Mouse (Mus musculus) T-helper 17 cell (primary cell): ENCODE measurements at regions not wholly inside any gene's neighbourhood (a gene's known extent, or its start where the extent isn't known, plus 50 kb on each side); places are given as distances from the start of the nearest gene placed in this dataset.

Experiments
- in situ Hi-C, 2 experiments: fragments of 300-600 bp; cut with MboI, MseI; formaldehyde crosslinking; loops; 1 replicate in 1 of 2; 2 replicates in 1 of 2; pipeline ENCODE4 v1.15.1; 2025; ENCODE audit warnings: high pct_unique_total_duplicates in 2 of 2

DNA sequence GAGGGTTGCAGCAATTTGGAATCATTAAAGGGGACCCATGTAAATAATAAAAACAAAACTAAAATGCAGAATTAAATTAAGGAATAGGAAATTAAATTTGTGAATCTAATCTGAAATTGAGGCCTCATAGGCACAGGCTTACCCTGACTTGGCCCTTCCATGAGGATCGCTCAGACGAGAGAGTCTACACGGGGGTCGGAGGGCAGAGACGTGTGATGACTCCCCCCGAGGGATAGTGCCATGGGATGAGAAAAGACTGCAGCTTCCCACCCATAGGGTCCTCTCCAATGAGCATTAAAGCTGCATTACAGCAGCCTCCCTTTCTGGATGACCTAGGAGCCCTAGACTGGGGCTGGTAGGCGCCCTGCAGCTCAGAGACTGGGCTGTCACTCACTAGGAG lies 85.4 kb upstream of the Pkdcc start:
- in situ Hi-C loops, result no loop called here

DNA sequence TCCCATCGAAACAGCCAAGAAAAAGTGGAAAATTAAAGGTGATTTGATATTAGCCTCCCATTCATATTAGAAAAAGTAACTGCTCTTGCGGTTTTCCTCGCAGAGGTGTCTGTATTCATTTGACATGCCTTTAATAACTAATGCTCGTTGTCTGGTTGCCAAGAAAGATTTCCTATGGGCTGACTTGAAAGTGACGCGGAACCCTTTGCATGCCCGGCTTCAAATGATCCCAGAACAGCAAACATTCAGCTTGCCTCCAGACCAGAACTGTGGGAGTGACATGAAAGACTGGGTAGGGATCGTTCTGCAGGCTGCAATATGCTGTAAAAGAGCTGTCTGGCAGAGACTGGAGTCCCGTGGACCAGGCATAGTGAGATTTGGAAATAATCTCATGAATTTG lies 81.9 kb upstream of the Pkdcc start:
- in situ Hi-C loops, result no loop called here

DNA sequence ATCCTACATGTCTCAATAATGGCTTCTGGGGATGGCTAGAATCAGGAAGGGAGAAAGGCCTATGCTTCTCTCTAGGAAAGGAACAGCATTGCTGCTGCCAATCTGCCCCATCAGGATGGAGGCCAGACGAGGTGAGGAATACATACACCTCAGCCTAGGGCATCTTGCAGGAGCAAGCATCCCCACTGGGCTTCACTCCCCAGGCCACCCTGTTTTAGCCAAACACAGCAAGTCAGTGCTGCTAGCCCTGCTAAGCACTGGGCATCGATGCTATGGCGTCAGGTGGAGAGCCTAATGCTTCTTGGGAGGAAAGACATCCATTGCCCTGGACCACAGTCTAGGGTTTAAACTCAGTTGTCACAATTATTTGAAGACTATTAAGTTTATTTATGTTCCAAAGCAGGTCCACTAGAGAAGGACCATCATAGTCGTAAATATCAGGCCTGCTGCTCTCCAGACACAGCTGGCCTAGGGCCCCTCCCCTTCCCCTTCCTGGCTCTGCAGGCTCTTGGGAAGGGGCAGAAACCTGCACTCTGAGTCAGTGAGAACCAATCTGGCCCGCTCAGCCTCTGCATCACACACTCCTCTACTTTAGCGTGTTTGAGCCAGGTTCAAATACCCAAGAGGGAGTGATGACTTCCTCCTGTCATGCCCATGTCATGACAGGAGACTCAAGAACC lies 79.5 kb upstream of the Pkdcc start:
- in situ Hi-C loops, result loop anchor here in 1 of 2 experiments (5.0 kb wide), 1 partner anchor 102 kb away; no protein-coding TSS in a partner anchor

DNA sequence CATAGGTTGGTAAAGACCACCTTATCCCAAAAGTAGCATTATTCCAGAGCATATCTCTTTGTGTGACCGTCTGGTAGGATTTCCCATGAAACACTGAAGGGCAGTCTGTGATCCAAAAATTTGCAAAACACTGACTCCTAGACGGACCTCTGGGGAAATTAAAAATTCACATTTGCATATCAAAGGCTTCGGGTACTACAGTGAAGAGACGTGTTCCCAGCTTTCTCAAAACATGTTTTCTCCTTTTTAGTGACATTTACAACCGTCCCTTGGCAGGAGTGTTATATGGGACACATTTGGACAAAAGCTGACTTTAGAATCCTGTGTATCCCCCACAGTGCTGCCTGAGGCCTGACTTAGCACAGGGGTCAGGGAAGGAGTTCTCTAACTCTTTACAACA lies 78.8 kb upstream of the Pkdcc start:
- in situ Hi-C loops, result loop anchor here in 1 of 2 experiments (5.0 kb wide), 1 partner anchor 101 kb away; no protein-coding TSS in a partner anchor

DNA sequence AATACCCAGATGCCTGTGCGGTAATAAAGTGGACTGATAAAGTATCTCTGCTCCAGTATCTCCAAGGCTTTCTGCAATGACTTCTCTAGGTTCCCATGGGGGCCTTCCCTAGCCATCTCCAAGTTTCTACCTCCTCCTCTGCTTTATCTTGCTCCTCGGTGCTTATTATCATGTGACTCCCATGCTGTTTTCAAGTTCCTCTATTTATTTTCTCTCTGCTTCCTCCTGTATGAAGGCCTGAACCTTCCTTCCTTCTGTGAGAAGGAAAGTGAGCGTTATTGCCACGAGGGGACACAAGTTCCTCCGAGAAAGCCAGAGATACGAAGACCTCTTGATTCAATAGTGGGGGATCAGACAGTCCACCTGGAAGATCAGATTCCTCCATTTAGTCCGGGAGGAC lies 77.4 kb upstream of the Pkdcc start:
- in situ Hi-C loops, result loop anchor here in 1 of 2 experiments (5.0 kb wide), 1 partner anchor 100 kb away; no protein-coding TSS in a partner anchor

DNA sequence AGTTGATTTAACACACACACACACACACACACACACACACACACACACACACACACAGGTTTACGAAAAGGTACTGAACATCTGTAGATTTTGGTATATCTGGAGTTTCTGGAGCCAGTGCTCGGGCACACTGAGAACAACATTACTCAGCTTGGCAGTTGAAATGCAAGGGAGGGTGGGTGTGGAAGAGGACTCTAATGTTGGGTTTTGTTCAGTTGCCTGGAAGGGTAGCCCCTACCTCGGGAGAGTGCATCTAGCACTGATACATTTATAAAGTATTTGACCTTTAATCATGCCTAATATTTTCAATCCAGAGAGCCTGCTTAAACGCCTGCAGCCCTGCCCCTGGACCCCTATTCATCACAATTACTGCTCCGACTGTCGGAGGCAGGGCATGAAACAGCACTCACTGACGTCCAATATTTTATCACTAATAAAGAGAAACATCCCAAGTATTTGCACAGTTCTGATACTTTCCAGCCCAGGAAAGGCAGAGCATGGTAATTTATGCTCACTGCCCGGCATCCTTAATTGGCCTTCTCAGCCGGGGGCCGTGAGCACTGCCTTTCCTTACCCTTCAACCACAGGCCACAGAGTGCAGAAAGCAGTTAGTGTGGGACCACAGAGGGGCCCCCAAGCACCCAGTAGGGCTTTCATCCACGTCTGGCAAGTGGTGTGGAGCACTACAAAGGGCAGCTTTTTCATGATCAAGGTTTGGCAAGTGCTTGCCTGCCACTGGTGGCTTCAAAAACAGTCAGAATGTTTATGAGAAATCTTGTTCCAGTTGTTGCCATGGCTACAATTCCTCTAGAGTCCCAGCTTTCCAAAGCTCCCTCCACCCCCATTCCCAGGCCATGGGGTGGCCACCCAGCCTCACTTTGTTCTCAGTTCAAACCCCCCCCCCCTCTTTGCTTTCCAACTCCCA lies 76.3 kb upstream of the Pkdcc start:
- in situ Hi-C loops, result loop anchor here in 1 of 2 experiments (5.0 kb wide), 1 partner anchor 99 kb away; no protein-coding TSS in a partner anchor

DNA sequence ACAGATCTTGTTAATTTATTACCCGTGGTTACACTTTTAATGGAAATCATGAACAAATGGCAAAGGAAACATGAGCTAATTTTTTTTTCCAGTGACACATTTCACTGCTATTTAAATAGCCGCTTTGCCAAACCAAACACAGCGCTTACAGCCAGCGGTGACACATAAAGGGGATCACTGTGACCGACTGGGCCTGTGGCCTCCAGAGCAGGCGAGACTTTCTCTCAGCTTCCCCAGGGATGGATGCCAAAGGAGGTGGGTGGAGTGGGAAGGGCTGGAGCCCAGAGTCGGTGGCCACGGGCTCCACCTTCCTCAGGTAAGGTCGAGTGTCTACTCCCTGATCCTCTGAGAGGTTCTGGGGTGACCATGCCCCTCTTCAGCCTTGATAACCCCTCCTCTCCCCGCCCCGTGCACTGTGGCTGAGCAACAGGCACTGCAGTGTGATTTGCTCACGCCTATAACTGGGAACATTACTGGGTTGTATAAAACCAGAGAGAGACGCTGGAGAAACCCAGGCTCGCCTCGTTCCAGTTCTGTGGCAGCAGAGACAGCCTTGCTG lies 66.6 kb upstream of the Pkdcc start:
- in situ Hi-C loops, result no loop called here

DNA sequence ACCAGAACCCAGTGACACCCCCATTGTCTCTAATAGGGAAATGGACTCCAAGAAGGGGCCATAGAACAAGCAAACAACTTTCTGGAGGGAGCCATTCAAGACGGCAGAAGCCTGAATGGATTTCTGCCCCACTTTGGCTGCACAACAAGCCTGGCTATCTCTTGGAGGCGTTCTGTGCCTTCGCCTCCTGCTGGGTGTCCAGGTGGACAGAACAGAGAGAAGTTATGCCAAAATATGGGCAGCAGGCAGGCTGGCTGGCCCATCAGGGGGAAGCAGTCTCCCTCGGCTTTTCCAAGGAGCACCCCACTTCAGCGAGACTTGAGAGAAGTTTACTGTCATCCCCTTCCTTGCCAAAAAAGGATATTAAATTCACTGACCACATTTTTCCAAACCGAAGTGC lies 65.8 kb upstream of the Pkdcc start:
- in situ Hi-C loops, result no loop called here

DNA sequence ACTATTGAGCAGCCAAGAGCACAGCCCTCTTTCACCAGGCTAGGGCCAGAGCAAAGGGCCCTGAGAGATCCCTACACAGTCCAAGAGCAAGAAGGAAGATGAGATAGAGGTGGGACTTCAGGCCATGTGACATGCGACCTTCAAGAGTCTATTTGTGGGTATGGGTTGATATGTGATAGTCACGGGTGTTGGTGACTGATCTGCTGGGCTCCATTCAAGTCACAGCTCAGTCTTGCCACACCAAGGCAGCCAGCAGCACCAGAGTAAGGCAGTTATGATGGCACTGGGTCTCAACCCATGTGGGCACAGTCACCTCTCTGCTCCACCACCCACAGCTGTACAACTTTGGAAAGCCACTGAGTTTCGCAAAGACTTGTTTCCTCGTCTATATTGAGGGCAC lies 60.0 kb upstream of the Pkdcc start:
- in situ Hi-C loops, result loop anchor here in 1 of 2 experiments (5.0 kb wide), 1 partner anchor 38 kb away; no protein-coding TSS in a partner anchor

DNA sequence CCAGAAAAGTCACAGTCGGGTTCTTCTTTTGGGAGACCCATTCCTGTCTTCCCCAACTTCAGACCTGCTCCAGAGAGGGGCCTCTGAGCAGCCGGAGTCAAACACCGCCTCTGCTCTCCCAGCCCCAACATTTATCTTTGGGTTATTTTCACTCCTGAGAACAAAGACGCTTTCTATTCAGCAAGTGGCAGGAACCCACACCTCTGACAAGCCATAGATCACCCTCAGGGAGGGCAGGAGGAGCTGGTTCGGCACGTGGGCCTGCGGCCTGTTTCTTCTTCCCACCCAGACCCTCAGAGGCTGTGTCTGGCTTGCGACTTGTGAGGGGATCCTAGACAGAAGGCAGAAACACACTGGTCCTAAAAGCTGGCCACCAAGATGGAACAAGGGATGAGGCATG lies 58.4 kb upstream of the Pkdcc start:
- in situ Hi-C loops, result loop anchor here in 1 of 2 experiments (5.0 kb wide), 1 partner anchor 39 kb away; no protein-coding TSS in a partner anchor

DNA sequence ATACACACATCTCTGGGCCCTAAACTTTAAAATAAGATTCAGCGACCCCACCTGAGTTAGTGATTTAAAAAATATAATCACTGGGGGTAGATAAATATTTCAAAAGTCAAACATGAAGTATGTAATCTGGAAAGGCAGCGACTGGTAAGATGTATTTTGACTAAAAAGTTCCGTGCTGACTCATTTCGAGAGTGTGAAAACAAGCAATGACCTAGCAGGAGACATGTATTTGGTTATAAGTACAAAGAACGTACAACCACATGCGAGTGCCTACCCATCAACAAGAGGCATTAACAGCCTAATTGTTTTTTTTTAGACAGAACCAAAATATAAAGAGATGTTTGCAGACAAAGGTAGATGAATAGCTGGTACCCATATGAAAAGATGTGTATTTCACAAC lies 57.0 kb upstream of the Pkdcc start:
- in situ Hi-C loops, result loop anchor here in 1 of 2 experiments (5.0 kb wide), 1 partner anchor 41 kb away; no protein-coding TSS in a partner anchor

DNA sequence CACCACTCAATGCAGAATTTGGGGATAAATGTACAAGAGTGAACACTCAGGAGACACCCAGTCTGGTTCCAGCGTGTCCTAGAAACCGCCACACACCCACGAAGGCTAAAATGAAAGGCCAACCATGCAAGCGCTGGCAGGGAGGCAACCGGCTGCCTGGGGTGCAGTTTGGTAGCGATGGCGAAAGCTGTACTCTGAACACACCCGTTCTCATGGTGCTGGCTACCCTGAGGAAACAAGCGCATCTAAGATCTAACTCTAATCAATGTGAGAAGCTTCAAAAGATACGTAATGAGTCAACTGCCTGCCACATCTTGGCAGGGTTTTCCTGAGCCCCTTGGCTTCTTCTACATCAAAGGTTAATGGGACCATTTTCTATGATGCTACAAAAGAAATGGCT lies 56.4 kb upstream of the Pkdcc start:
- in situ Hi-C loops, result loop anchor here in 1 of 2 experiments (5.0 kb wide), 1 partner anchor 41 kb away; no protein-coding TSS in a partner anchor

DNA sequence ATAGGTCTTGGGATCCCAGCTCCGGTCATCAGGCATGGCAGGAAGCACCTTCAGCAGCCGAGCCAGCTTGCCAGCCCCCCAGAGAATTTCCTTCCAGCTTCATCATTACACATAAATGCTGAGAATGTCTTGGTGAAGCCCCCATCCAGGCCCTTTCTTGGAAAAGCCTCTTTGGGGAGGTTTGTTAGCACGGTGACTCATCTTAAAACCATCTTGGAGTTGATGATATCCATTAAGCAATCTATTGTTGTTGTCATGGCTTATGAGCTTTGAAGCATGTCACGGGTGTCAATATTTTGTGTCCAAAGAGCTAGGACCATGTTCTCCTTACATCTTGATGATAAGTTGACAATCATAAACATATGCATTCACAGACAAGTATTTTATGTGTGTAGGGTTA lies 55.5 kb upstream of the Pkdcc start:
- in situ Hi-C loops, result loop anchor here in 1 of 2 experiments (5.0 kb wide), 1 partner anchor 42 kb away; no protein-coding TSS in a partner anchor

DNA sequence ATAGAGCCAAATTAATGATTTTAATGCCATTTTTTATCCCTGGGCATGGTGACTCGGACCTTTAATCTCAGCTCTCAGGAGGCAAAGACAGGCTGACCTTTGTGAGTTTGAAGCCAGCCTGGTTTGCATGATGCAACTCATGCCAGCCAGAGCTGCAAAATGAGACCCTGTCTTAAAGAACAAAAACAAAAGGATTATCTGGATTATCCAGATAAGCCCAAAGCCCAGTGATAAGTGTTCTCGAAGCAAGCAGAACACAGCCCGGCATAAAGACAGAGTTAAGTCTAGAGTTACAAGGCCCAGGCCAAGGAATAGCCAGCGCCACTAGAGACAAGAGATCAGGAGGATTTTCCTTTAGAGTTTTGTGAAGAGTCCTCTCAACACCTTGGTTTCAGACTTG lies 54.8 kb upstream of the Pkdcc start:
- in situ Hi-C loops, result no loop called here

DNA sequence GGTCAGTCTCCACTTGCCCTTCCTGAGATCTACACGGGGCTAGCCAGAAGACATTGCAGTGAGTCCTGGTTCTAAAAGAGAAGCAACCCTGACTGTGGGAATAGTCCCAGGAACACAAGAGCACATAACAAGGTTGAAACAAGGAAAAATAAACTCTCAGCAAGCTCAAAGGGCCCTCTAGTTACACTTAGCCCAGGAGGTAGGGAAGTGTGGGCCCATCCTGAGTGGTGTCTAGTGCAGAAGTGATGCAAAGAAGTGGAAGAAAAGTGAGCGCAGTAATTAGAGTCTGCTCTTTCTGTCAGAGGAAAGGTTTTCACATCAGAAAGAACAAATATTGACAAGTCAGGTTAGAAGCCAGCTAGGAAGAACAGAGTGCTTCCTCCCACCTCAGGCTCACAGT lies 53.4 kb upstream of the Pkdcc start:
- in situ Hi-C loops, result no loop called here

DNA sequence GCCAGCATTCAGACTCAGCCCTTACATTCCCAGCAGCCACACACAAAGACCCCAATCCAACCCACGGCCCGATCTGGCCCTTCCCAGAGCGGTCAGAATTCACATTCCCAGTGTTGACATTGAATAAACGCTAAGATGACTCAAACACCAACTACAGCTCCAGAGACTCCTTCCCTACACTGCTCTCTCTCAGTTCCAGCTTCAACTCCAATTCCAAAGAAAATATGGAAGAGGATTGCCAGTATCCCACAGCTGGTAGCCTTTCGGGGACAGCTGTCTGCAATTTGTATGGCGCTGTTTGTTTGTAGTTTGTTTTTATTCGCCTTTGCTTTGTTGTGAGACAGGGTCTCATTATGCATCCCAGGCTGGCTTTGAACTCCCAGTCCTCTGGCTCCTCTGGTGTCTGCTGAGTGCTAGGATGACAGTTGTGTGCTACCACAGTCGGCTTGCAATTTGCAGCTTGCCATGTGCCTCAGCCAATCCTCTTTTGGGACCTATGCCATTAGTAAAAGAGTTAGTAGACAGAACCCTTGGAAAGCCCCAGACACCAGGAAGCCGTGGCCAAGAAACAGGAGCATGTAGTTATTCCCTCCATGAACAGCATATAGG lies 51.0 kb upstream of the Pkdcc start:
- in situ Hi-C loops, result no loop called here

DNA sequence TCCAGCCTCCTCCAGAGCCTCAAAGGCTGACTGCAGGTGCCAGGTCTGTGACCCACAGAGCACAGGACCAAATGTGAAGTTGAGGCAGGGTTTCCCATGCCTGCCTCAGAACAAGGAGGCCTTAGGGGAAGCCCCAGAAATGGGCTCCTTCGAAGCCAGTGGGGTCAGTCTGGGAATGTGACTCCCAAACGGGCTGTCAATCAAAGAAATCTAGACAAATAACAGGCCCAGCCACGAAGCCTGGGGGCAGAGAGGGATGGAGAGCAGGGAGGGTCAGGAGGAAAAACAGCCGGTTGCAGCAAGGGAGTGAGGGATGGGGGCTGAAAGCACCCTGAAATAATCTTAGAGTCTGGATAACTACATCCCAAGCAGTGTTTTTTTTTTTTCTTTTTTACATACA lies 50.4 kb upstream of the Pkdcc start:
- in situ Hi-C loops, result no loop called here

DNA sequence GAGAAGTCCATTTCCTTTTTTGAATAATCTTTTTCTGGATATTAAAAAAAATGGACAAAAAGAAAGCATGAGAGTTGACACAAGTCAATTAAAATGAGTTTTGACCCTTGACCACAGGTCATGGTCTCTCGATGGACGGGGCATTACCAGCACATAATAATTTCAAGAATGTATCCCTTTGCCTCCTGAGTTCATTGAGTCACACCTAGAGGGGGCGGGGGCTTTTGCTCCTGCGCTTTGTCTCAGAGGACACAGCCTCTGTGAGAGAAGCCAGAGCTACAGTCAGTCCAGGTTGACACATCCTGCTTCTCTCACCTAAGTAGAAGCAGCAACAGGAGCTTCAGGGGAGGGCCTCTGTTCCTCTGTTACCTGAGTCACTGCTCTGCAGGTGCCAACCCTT lies 50.0 kb upstream of the Pkdcc start:
- in situ Hi-C loops, result no loop called here
